Comparison of ENCODE assay signal across 12 mouse cellular contexts in the genomic region with DNA sequence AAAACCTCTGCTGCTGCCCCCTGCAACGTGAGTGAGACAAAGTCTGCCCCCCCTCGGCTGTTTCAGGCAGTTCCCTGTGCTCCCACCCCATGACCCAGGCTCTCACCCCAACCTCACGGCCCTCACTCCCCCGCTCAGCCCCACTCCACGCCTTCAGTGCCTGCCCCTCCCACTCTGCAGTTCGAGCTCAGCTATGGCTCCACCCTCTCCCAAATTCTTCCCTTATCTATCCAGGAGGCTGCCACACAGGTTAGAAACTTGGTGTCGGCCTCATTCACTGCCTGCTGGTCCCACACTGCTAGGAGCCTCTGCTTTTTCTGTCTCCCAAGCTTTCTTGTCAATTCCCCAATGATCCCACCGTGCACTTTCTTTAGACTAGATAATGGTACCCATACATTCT. TPM values are rescaled to one million over a fixed set of nuclear protein-coding genes. Genes with fewer than 3 reads are reported as not detected.
DNase-seq lines count a peak whose midpoint lies in the region; ATAC-seq lines count a peak whose summit lies in the region.
"Had no signal": no experiment of that assay in that cellular context is flagged by ENCODE, and none has a peak within 500 bp of the region (broad histone marks: within the 10 kb centered on the region; RNA-seq: fewer than 3 reads in every experiment).

No protein-coding gene starts in this region.

- H3K4me2 ChIP-seq in midbrain, embryonic 16.5 days (ENCODE audit: low read length), result no peak overlapping the region
- no peak overlapping the region for H3K4me2 ChIP-seq in intestine, embryonic 16.5 days (ENCODE audit: low read depth, low read length)
- no peak overlapping the region for H3K4me2 ChIP-seq in lung, embryonic 15.5 days
- H3K4me2 ChIP-seq: embryonic facial prominence, embryonic 15.5 days had no signal

- H3K4me3 ChIP-seq in midbrain, embryonic 10.5 days, result no peak overlapping the region
- H3K4me3 ChIP-seq in midbrain, embryonic 16.5 days (ENCODE audit: low read depth, low read length), result no peak overlapping the region
- no peak overlapping the region for H3K4me3 ChIP-seq in intestine, embryonic 16.5 days (ENCODE audit: low read length)
- no peak overlapping the region for H3K4me3 ChIP-seq in lung, embryonic 15.5 days
- H3K4me3 ChIP-seq: embryonic facial prominence, embryonic 15.5 days; hindbrain, embryonic 10.5 days had no signal

- no peak overlapping the region for H3K27ac ChIP-seq in midbrain, embryonic 10.5 days (replicated peaks)
- H3K27ac ChIP-seq in midbrain, embryonic 16.5 days (ENCODE audit: low read length), result no peak overlapping the region
- no peak overlapping the region for H3K27ac ChIP-seq in intestine, embryonic 16.5 days (ENCODE audit: low read length)
- peak overlapping the region; percentile 17; the same call in 1 of the 2 replicates for H3K27ac ChIP-seq in lung, embryonic 15.5 days
- H3K27ac ChIP-seq: embryonic facial prominence, embryonic 15.5 days; hindbrain, embryonic 10.5 days had no signal

- H3K9ac ChIP-seq in midbrain, embryonic 16.5 days (ENCODE audit: low read depth, low read length), result no peak overlapping the region
- H3K9ac ChIP-seq in intestine, embryonic 16.5 days (ENCODE audit: low read depth, low read length), result no peak overlapping the region
- no peak overlapping the region for H3K9ac ChIP-seq in lung, embryonic 15.5 days
- H3K9ac ChIP-seq: embryonic facial prominence, embryonic 15.5 days; forebrain, postnatal 0 days had no signal

- ATAC-seq in midbrain, embryonic 16.5 days, result no peak
- ATAC-seq in intestine, embryonic 16.5 days, result peak; percentile 45; the same call in 1 of the 2 replicates
- ATAC-seq in lung, embryonic 15.5 days (ENCODE audit: borderline replicate concordance, extremely low read depth, low FRiP score, low TSS enrichment), result 0 out of 2 replicates have a peak, but pooled peaks have one; percentile 58

- 81% methylated on average over 8 of the region's 8 CpGs for WGBS in midbrain, embryonic 10.5 days
- WGBS in midbrain, embryonic 16.5 days, result 81% methylated on average over 8 of the region's 8 CpGs
- 49% methylated on average over 8 of the region's 8 CpGs for WGBS in intestine, embryonic 16.5 days
- 34% methylated on average over 8 of the region's 8 CpGs for WGBS in lung, embryonic 15.5 days

- peak; percentile 10 for DNase-seq in midbrain, embryonic 10.5 days (ENCODE audit: low spot score)
- no peak for DNase-seq in layer of hippocampus, adult 8-10 months (ENCODE audit: low spot score in 2 of 2)
- DNase-seq in retina, embryonic 14.5 days (ENCODE audit: low spot score), result no peak
- DNase-seq in cerebellum, adult 9-11 months, result no peak
- DNase-seq: adrenal gland, postnatal 10 days; gastrocnemius, postnatal 14 days had no signal

- H3K4me1 ChIP-seq in midbrain, embryonic 10.5 days, result peaks cover 5% of the 10 kb centered on the region
- H3K4me1 ChIP-seq in midbrain, embryonic 16.5 days (ENCODE audit: control insufficient read depth, insufficient read depth, low read length), result no peaks in the 10 kb centered on the region
- peaks cover 14% of the 10 kb centered on the region; the same call in 1 of the 2 replicates for H3K4me1 ChIP-seq in intestine, embryonic 16.5 days (ENCODE audit: control insufficient read depth, insufficient read depth, low read length)
- H3K4me1 ChIP-seq in lung, embryonic 15.5 days, result peaks cover 21% of the 10 kb centered on the region

- no peaks in the 10 kb centered on the region for H3K9me3 ChIP-seq in midbrain, embryonic 10.5 days (replicated peaks)
- H3K9me3 ChIP-seq in midbrain, embryonic 16.5 days (replicated peaks; ENCODE audit: control insufficient read depth, low read length, poor library complexity, severe bottlenecking), result no peaks in the 10 kb centered on the region
- no peaks in the 10 kb centered on the region for H3K9me3 ChIP-seq in intestine, embryonic 16.5 days (ENCODE audit: control insufficient read depth, low read length)
- H3K9me3 ChIP-seq in lung, embryonic 15.5 days, result no peaks in the 10 kb centered on the region
- H3K9me3 ChIP-seq: embryonic facial prominence, embryonic 15.5 days; hindbrain, embryonic 10.5 days had no signal

- peaks cover 86% of the 10 kb centered on the region for H3K36me3 ChIP-seq in midbrain, embryonic 10.5 days
- H3K36me3 ChIP-seq in midbrain, embryonic 16.5 days (ENCODE audit: control insufficient read depth, insufficient read depth, low read length), result peaks cover 13% of the 10 kb centered on the region; the same call in 1 of the 2 replicates
- peaks cover 34% of the 10 kb centered on the region for H3K36me3 ChIP-seq in intestine, embryonic 16.5 days (ENCODE audit: control insufficient read depth, insufficient read depth, low read length)
- H3K36me3 ChIP-seq in lung, embryonic 15.5 days, result peaks cover 71% of the 10 kb centered on the region

- no peaks in the 10 kb centered on the region for H3K27me3 ChIP-seq in midbrain, embryonic 10.5 days (ENCODE audit: low read depth, poor library complexity, severe bottlenecking)
- H3K27me3 ChIP-seq in midbrain, embryonic 16.5 days (ENCODE audit: control insufficient read depth, insufficient read depth, low read depth, low read length), result no peaks in the 10 kb centered on the region
- H3K27me3 ChIP-seq in intestine, embryonic 16.5 days (replicated peaks; ENCODE audit: control insufficient read depth, insufficient read depth, low read length), result no peaks in the 10 kb centered on the region
- H3K27me3 ChIP-seq in lung, embryonic 15.5 days, result no peaks in the 10 kb centered on the region
- H3K27me3 ChIP-seq: embryonic facial prominence, embryonic 15.5 days had no signal

RNA-seq across cellular contexts. Expression of a gene that starts 12.8 kb away (rescaled TPM):
- 2.1 and 3.3 TPM in 2 replicates for polyA plus RNA-seq in midbrain, embryonic 10.5 days (2016; fragmentation: Nextera tagmentation; extraction: Ambion mirVana)
- 8.2 and 9.3 TPM in 2 replicates for polyA plus RNA-seq in midbrain, embryonic 16.5 days (2015; fragmentation: Nextera tagmentation; extraction: Ambion mirVana)
- 0.34 and 0.67 TPM in 2 replicates for polyA plus RNA-seq in intestine, embryonic 16.5 days (2015; fragmentation: Nextera tagmentation; extraction: Ambion mirVana)
- polyA plus RNA-seq in lung, embryonic 15.5 days (2015; fragmentation: Nextera tagmentation; extraction: Ambion mirVana), result 1.8 TPM in 2 replicates
- total RNA-seq in layer of hippocampus, adult 8-10 months (2022), result 1 to 10 TPM; 3.1 to 3.9 (median 3.6) TPM

RNA-seq across cellular contexts. Expression of a gene that starts 47.0 kb away (rescaled TPM):
- polyA plus RNA-seq in midbrain, embryonic 10.5 days (2016; fragmentation: Nextera tagmentation; extraction: Ambion mirVana), result 3.6 and 6.1 TPM in 2 replicates
- 9.1 and 10.9 TPM in 2 replicates for polyA plus RNA-seq in midbrain, embryonic 16.5 days (2015; fragmentation: Nextera tagmentation; extraction: Ambion mirVana)
- polyA plus RNA-seq in intestine, embryonic 16.5 days (2015; fragmentation: Nextera tagmentation; extraction: Ambion mirVana), result 2.4 and 3.4 TPM in 2 replicates
- 4.8 and 6.1 TPM in 2 replicates for polyA plus RNA-seq in lung, embryonic 15.5 days (2015; fragmentation: Nextera tagmentation; extraction: Ambion mirVana)
- total RNA-seq in layer of hippocampus, adult 8-10 months (2022), result 10 to 100 TPM; 76.7 to 97.3 (median 85.4) TPM

RNA-seq across cellular contexts. Expression of a gene that starts 57.6 kb away (rescaled TPM):
- polyA plus RNA-seq in midbrain, embryonic 10.5 days (2016; fragmentation: Nextera tagmentation; extraction: Ambion mirVana), result 5.9 and 6.3 TPM in 2 replicates
- 2.7 and 3.6 TPM in 2 replicates for polyA plus RNA-seq in midbrain, embryonic 16.5 days (2015; fragmentation: Nextera tagmentation; extraction: Ambion mirVana)
- polyA plus RNA-seq in intestine, embryonic 16.5 days (2015; fragmentation: Nextera tagmentation; extraction: Ambion mirVana), result 6.3 and 6.7 TPM in 2 replicates
- polyA plus RNA-seq in lung, embryonic 15.5 days (2015; fragmentation: Nextera tagmentation; extraction: Ambion mirVana), result 11.7 and 12.5 TPM in 2 replicates
- 10 to 100 TPM; 21.6 to 28.5 (median 26.0) TPM for total RNA-seq in layer of hippocampus, adult 8-10 months (2022)
